Mouse (Mus musculus) lung, postnatal 14 days (tissue): ENCODE data around the gene Plekha7.
A peak's percentile ranks its signal among the peaks of the same experiment; 100 is the strongest.

ENCODE experiments used
- DNase-seq: peaks from one replicate; pipeline ENCODE4 v3.0.0; 2021

The Plekha7 gene

GRCm38 (mm10) chr7:116217747-116218146 lies 90.4 kb downstream of the Plekha7 start:
- no peak for DNase-seq

DNA sequence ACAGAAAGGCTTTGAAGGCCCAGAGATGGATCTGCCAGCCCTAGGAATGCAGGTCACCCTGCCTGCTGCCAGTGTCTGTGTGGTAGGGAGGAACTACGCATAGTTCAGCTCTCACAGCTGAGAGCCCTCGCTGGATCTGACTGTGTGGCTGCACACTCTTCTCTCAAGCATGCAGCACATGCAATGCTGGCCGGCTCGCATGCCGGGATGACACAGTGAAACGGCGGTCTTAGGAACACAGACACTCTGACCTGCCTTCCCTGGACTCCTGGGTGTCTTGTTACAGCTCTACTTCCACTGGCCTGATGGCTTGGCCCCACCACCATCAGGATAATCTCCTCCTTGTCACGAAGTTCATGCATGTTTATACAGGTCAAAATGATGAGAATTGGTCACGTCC lies 96.3 kb downstream of the Plekha7 start:
- no peak for DNase-seq

- DNase-seq, result no peak
Measured at GRCm38 (mm10) chr7:116209926-116210631, 98.1 kb downstream of the Plekha7 start.

- no peak for DNase-seq
Measured at GRCm38 (mm10) chr7:116208880-116209279, 99.3 kb downstream of the Plekha7 start.

DNA sequence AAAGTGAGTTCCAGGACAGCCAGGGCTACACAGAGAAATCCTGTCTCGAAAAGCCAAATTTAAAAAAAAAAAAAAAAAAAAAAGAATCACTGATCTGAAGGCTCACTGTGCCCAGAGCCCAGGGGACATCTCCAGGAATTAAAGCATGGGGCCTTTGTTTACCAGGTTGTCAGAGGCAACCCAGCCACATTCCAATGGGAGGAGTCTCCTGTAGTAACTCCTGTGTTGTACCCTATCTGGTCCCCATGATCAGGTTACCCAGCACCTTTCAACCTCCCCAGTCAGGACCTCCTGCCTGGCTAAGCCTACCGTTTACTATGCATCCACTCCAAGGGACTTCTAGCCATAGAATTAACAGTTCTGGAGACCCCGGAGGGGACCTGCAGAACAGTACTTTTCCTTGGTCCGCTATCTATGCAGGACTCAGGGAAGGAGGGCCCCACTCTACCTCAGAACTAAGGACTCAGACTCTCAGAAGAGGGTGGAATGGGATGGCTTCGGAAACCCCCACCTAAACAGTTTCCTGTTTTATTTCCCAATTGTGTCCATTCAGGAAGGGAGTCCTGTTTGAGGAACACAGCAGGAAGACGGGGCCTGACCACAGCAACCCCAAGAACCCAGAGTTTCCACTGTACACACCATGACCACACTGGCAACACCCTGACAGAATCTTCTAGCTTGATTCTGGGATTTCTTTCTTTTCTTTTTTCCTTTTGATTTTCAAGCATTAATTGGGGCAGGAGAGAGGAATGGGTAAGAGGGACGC lies 101.2 kb downstream of the Plekha7 start:
- DNase-seq, result no peak

DNA sequence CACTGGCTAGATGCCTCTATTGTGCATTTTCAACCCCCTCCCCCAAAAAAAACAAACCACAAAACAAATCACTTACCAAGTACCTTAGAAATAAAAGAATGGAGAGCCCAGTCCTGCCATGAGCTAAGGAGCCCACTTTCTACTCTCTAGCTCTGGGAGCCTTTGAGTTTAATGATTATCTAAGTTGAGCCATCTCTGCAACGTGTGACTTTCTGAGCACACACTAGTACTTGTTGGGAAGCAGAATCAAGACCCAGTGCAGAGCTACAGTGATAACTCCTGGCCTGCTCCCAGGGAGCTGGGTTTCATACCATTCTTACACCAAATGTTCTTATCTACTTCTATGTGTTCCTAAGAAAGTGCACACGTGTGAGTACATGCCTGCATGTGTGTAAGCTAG lies 102.7 kb downstream of the Plekha7 start:
- no peak for DNase-seq

DNA sequence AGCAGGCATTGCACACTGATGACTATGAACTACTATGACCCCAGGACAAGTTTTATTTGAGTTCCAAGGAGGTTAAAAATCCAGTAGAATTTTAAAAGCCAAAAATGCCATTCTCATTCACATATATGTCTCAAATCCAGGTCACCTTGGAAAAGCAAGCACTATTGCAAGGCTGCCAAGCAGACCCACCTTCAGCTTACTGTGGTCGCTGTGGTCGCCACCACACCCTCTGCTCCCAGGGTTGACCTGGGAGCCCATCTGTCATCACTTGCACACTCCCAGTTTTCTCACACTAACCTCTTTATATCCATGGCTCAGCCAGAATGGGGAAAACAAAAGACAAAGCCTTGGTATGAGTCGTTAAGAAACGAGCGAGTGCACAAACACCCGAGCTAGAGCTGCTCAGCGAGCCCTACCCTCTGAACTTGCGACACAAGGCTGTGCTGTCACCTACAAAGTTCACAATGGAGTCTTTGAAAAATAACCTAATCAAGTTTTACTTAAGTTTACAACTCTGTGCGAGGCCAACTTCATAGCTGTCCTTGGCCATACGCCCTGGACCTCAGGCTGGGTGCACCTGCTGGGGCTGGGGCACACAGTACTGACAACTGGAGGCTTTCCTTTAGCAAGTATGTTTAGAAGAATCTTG lies 106.0 kb downstream of the Plekha7 start:
- DNase-seq, result peak; percentile 32

- no peak for DNase-seq
Measured at GRCm38 (mm10) chr7:116200951-116201351, 107.2 kb downstream of the Plekha7 start.

DNA sequence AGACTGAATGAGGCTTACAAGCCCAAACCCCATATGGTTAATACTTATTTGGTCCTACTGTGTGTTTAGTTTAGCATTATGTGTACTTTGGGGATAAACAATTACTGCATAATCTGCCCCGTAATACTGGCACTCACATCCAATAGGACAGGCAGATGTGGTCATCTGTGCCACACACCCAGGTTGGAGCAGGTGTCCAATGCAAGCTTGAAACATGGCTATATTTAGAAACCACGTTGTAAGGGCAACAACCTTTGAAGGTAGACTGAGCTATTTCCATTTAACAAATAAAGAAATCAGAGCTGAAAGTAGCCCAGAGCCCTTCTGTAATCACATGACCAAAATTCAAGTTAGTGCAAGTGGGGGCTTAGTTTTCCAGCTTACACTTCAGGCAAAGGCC lies 107.6 kb downstream of the Plekha7 start:
- DNase-seq, result no peak

DNA sequence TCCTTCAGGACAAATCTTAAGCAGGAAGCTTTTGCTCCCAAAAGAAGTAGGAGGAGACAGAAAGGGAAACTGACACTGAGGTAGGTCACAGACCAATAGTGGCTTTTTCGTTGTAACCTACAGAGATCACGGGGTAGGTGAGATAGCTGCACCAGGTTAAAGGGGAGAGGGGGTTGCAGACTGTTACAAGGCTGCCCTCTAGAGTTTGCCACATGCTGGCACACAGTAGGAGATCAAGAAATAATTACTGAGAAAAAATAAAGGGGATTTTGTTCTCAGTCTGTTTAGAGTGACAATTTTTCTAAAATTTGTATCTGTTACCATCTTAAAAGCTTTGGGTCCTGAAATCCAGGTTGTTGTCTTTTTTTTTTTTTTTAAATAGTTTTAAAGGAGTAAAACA lies 109.3 kb downstream of the Plekha7 start:
- no peak for DNase-seq

GRCm38 (mm10) chr7:116198407-116198806 lies 109.8 kb downstream of the Plekha7 start:
- DNase-seq, result peak; percentile 40

- no peak for DNase-seq
Measured at GRCm38 (mm10) chr7:116196974-116197679, 111.0 kb downstream of the Plekha7 start.

GRCm38 (mm10) chr7:116194996-116195395 lies 113.2 kb downstream of the Plekha7 start:
- DNase-seq, result no peak

DNA sequence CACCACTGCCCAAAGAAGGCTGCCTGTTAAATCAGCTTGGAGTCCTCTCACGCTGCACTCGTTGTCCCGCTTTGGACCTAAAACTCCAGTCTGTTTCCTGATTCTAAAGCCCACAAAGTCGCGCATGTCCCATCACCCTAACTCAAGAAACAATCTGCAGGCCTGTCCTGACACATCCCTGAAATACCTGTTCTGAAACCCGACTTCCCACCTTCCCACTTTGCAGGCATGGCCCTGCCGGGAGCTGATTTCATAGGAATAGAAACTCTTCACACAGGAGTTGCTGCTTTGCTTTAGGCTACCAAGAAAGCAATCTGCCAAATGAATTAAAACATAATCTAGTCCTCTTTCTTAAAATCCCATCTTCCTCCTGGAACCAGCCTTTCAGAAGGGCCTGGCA lies 115.2 kb downstream of the Plekha7 start:
- no peak for DNase-seq

DNA sequence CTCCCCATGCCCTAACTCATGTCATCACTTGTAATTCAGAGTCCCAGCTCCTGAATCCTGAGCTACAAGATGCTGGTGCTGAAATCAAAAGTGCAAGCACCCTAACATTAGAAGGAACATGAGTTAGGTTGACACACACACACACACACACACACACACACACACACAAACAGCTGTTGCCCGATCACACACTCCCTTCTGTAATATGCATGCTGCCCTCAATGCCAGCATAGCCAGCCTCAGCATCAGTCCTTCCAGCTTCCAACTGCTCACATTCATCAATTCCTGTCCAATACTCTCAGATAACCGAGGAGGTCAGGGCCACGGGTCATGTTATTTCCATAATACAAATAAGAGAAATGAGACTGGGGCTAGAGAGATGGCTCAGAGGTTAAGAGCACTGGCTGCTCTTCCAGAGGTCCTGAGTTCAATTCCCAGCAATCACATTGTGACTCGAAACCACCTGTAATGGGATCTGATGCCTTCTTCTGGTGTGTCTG lies 116.0 kb downstream of the Plekha7 start:
- DNase-seq, result no peak

GRCm38 (mm10) chr7:116191138-116191537 lies 117.0 kb downstream of the Plekha7 start:
- no peak for DNase-seq

GRCm38 (mm10) chr7:116189708-116190107 lies 118.5 kb downstream of the Plekha7 start:
- DNase-seq, result no peak

GRCm38 (mm10) chr7:116188391-116188790 lies 119.8 kb downstream of the Plekha7 start:
- DNase-seq, result no peak

DNA sequence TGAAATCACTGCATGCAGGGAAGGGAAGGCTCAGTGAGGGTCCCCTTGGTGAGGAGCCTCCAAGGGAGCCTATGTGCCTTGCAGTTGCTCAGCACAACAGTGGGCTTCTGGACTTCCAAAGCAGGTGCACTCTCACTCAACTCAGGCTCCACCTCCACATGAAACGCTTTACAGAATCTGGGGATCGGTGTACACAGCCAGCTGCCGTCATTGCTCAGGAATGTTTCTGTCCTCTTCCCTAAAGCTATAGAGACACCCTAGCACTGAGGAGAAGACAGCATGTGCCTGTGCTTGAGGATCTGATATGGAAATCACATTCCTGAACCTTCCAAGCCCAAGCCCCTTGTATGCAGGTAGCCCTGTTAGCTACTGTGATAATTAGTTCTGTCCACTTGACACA lies 120.7 kb downstream of the Plekha7 start:
- no peak for DNase-seq

- DNase-seq, result no peak
Measured at GRCm38 (mm10) chr7:116186847-116187246, 121.3 kb downstream of the Plekha7 start.

DNA sequence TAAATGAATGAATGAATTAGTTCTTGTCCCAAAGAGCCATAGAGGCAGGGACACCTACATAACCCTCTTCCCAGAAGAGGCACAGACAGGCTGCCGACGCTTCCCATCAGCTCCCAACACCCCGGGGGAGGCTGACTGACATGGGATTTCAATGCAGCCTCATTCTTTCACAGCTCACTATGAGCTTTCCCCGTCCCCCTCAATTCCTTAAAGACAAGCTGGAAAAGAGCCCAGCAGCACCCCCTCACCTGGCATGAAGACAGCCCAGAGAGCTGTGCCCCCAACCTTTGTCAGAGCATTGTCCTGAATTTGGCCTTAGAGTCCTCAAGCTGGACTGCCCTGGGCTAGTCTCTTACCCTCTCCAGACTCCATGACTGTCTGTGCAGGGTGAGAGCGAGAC lies 122.0 kb downstream of the Plekha7 start:
- no peak for DNase-seq

- no peak for DNase-seq
Measured at GRCm38 (mm10) chr7:116184358-116185057, 123.7 kb downstream of the Plekha7 start.
